Mouse (Mus musculus): ENCODE data around the gene Lsamp. TPM values are rescaled to one million over a fixed set of nuclear protein-coding genes. Genes with fewer than 3 reads are reported as not detected.

Lsamp gene
- polyA plus RNA-seq (2012; rRNA removed; ENCODE audit: low replicate concordance) = 0.60 and 1.6 TPM in 2 replicates

GRCm38 (mm10) chr16:39984205-39984634 lies at the start of gene Lsamp:
Gene Lsamp, plus strand, starts transcription at chr16:39984361.

